Mouse (Mus musculus) cerebral cortex, adult 2 months (tissue): ENCODE measurements around the gene Tiam2.

Source experiments
- WGBS: fragments of 180-500 bp; shearing (Covaris S2); methylation state at CpG from one replicate; pipeline ENCODE4 v1.1.7; 2018; 5-methylcytosine and 5-hydroxymethylcytosine counted together

Tiam2 gene

GRCm38 (mm10) chr17:3496080-3496479 lies 169.7 kb downstream of the Tiam2 start:
- WGBS, result 62% methylated on average over 3 of the region's 3 CpGs

- WGBS, result 18% methylated on average over 3 of the region's 3 CpGs
These were observed 171.7 kb downstream of the Tiam2 start for GRCm38 (mm10) chr17:3498086-3498485.

- 56% methylated on average over 3 of the region's 3 CpGs for WGBS
These were observed 172.2 kb downstream of the Tiam2 start for GRCm38 (mm10) chr17:3498580-3498979.

- 60% methylated on average over 8 of the region's 8 CpGs for WGBS
These were observed 173.1 kb downstream of the Tiam2 start for GRCm38 (mm10) chr17:3499468-3499867.

- 52% methylated on average over 6 of the region's 6 CpGs for WGBS
These were observed 173.7 kb downstream of the Tiam2 start for GRCm38 (mm10) chr17:3500076-3500475.

GRCm38 (mm10) chr17:3500936-3501335 lies 174.6 kb downstream of the Tiam2 start:
- 69% methylated on average over 4 of the region's 4 CpGs for WGBS

GRCm38 (mm10) chr17:3505711-3506110 lies 179.3 kb downstream of the Tiam2 start:
- WGBS, result 89% methylated on average over 1 of the region's 1 CpGs

- 52% methylated on average over 8 of the region's 8 CpGs for WGBS
These were observed 180.1 kb downstream of the Tiam2 start for GRCm38 (mm10) chr17:3506508-3506907.

- WGBS, result 20% methylated on average over 1 of the region's 1 CpGs
These were observed 183.5 kb downstream of the Tiam2 start for GRCm38 (mm10) chr17:3509841-3510240.

GRCm38 (mm10) chr17:3514316-3514715 lies 187.9 kb downstream of the Tiam2 start:
- 87% methylated on average over 5 of the region's 5 CpGs for WGBS

GRCm38 (mm10) chr17:3515851-3516250 lies 189.5 kb downstream of the Tiam2 start:
- 75% methylated on average over 8 of the region's 8 CpGs for WGBS

- WGBS, result 64% methylated on average over 9 of the region's 9 CpGs
These were observed 190.0 kb downstream of the Tiam2 start for GRCm38 (mm10) chr17:3516406-3516805.

- WGBS, result 88% methylated on average over 5 of the region's 5 CpGs
These were observed 194.0 kb downstream of the Tiam2 start for GRCm38 (mm10) chr17:3520344-3520743.

GRCm38 (mm10) chr17:3527841-3528471 lies 201.6 kb downstream of the Tiam2 start:
- 70% methylated on average over 6 of the region's 6 CpGs for WGBS

GRCm38 (mm10) chr17:3529523-3529922 lies 203.2 kb downstream of the Tiam2 start:
- WGBS, result 44% methylated on average over 3 of the region's 3 CpGs

- WGBS, result 85% methylated on average over 7 of the region's 7 CpGs
These were observed 204.2 kb downstream of the Tiam2 start for GRCm38 (mm10) chr17:3530549-3530948.

GRCm38 (mm10) chr17:3531641-3532040 lies 205.3 kb downstream of the Tiam2 start:
- WGBS, result 50% methylated on average over 1 of the region's 1 CpGs

GRCm38 (mm10) chr17:3532254-3532653 lies 205.9 kb downstream of the Tiam2 start, which contains the start of gene Cldn20:
Gene Cldn20, plus strand, starts transcription at chr17:3532554.
- WGBS, result 81% methylated on average over 4 of the region's 4 CpGs

GRCm38 (mm10) chr17:3533425-3533824 lies 207.1 kb downstream of the Tiam2 start:
- 31% methylated on average over 1 of the region's 1 CpGs for WGBS

- WGBS, result 92% methylated on average over 2 of the region's 2 CpGs
These were observed 213.9 kb downstream of the Tiam2 start for GRCm38 (mm10) chr17:3540304-3540703.

GRCm38 (mm10) chr17:3541033-3541432 lies 214.7 kb downstream of the Tiam2 start:
- 86% methylated on average over 5 of the region's 5 CpGs for WGBS

GRCm38 (mm10) chr17:3547725-3548124 lies 221.4 kb downstream of the Tiam2 start:
- 56% methylated on average over 7 of the region's 7 CpGs for WGBS

GRCm38 (mm10) chr17:3556251-3556650 lies 229.9 kb downstream of the Tiam2 start:
- 61% methylated on average over 1 of the region's 1 CpGs for WGBS
